In genomic region chr7:100555431-100555951, GRCm38 (mm10) we compare ENCODE assay signal across 9 mouse cellular contexts. TPM values are rescaled to one million over a fixed set of nuclear protein-coding genes. Genes with fewer than 3 reads are reported as not detected.
A peak's percentile ranks its signal among the peaks of the same experiment; 100 is the strongest.
DNase-seq lines count a peak whose midpoint lies in the region; ATAC-seq and TF ChIP-seq lines count a peak whose summit lies in the region.
"Had no signal": no experiment of that assay in that cellular context is flagged by ENCODE, and none has a peak within 500 bp of the region (broad histone marks: within the 10 kb centered on the region; RNA-seq: fewer than 3 reads in every experiment).

No protein-coding gene starts in this region.

- no peak for ATAC-seq in kidney, embryonic 15.5 days (replicated peaks; ENCODE audit: low FRiP score)
- peak; percentile 92 for ATAC-seq in forebrain, embryonic 16.5 days
- ATAC-seq in hindbrain, embryonic 15.5 days (ENCODE audit: low FRiP score, low read depth): peak; percentile 92
- ATAC-seq in limb, embryonic 14.5 days (ENCODE audit: low FRiP score, low read depth): peak; percentile 84
- no peak for ATAC-seq in erythroblast, adult 5-6 weeks (replicated peaks; ENCODE audit: low FRiP score, poor library complexity, severe bottlenecking)

- H3K36me3 ChIP-seq in kidney, embryonic 15.5 days: peaks cover 24% of the 10 kb centered on the region; the same call in 1 of the 2 replicates
- no peaks in the 10 kb centered on the region for H3K36me3 ChIP-seq in forebrain, embryonic 16.5 days (ENCODE audit: control insufficient read depth, insufficient read depth)
- H3K36me3 ChIP-seq in hindbrain, embryonic 15.5 days: no peaks in the 10 kb centered on the region
- H3K36me3 ChIP-seq in limb, embryonic 14.5 days (ENCODE audit: control insufficient read depth, insufficient read depth, low read length): peaks cover 10% of the 10 kb centered on the region

- no peak for DNase-seq in kidney, postnatal 4 days
- peak; percentile 49 for DNase-seq in limb, embryonic 14.5 days (ENCODE audit: low spot score)
- DNase-seq in retina, postnatal 1 day: peak; percentile 80
- no peak for DNase-seq in spleen, postnatal 10 days (ENCODE audit: low spot score in 2 of 2)

- WGBS in kidney, embryonic 15.5 days: 54% methylated on average over 13 of the region's 13 CpGs
- WGBS in forebrain, embryonic 16.5 days: 5% methylated on average over 13 of the region's 13 CpGs
- 16% methylated on average over 13 of the region's 13 CpGs for WGBS in hindbrain, embryonic 15.5 days
- WGBS in limb, embryonic 14.5 days: 40% methylated on average over 13 of the region's 13 CpGs

- peak overlapping the region; percentile 16; the same call in 1 of the 2 replicates for H3K27ac ChIP-seq in kidney, embryonic 15.5 days
- H3K27ac ChIP-seq in forebrain, embryonic 16.5 days (ENCODE audit: low read length): peak overlapping the region; percentile 91
- peak overlapping the region; percentile 80 for H3K27ac ChIP-seq in hindbrain, embryonic 15.5 days (replicated peaks)
- H3K27ac ChIP-seq in limb, embryonic 14.5 days (replicated peaks; ENCODE audit: low read depth, low read length): peak overlapping the region; percentile 77

- H3K4me2 ChIP-seq in kidney, embryonic 15.5 days: no peak overlapping the region
- H3K4me2 ChIP-seq in forebrain, embryonic 16.5 days (ENCODE audit: low read length): peak overlapping the region; percentile 40
- peak overlapping the region; percentile 2; the same call in 1 of the 2 replicates for H3K4me2 ChIP-seq in hindbrain, embryonic 15.5 days
- no peak overlapping the region; the same call in 1 of the 2 replicates for H3K4me2 ChIP-seq in limb, embryonic 14.5 days (replicated peaks; ENCODE audit: low read depth, low read length, severe bottlenecking)

- no peaks in the 10 kb centered on the region for H3K4me1 ChIP-seq in kidney, embryonic 15.5 days
- H3K4me1 ChIP-seq in forebrain, embryonic 16.5 days (replicated peaks; ENCODE audit: control insufficient read depth, insufficient read depth, low read length): peaks cover 16% of the 10 kb centered on the region
- H3K4me1 ChIP-seq in hindbrain, embryonic 15.5 days (replicated peaks): peaks cover 15% of the 10 kb centered on the region; the same call in 1 of the 2 replicates
- no peaks in the 10 kb centered on the region for H3K4me1 ChIP-seq in limb, embryonic 14.5 days (ENCODE audit: control insufficient read depth, insufficient read depth, low read length)

- H3K27me3 ChIP-seq in kidney, embryonic 15.5 days: no peaks in the 10 kb centered on the region
- H3K27me3 ChIP-seq in forebrain, embryonic 16.5 days (replicated peaks; ENCODE audit: control insufficient read depth, insufficient read depth, low read length): no peaks in the 10 kb centered on the region
- H3K27me3 ChIP-seq in hindbrain, embryonic 15.5 days: no peaks in the 10 kb centered on the region
- H3K27me3 ChIP-seq in limb, embryonic 14.5 days (ENCODE audit: control insufficient read depth, insufficient read depth, low read length): no peaks in the 10 kb centered on the region

- H3K9me3 ChIP-seq in kidney, embryonic 15.5 days (replicated peaks): no peaks in the 10 kb centered on the region
- H3K9me3 ChIP-seq in forebrain, embryonic 16.5 days (ENCODE audit: control insufficient read depth, low read length): no peaks in the 10 kb centered on the region
- no peaks in the 10 kb centered on the region for H3K9me3 ChIP-seq in hindbrain, embryonic 15.5 days
- no peaks in the 10 kb centered on the region for H3K9me3 ChIP-seq in limb, embryonic 14.5 days (ENCODE audit: control insufficient read depth, low read length)

- no peak for TF ChIP-seq POLR2A in limb, embryonic 14.5 days (IDR thresholded peaks at IDR 0.05; ENCODE audit: borderline replicate concordance, extremely low read depth, insufficient read depth, insufficient read length)

- H3K4me3 ChIP-seq in kidney, embryonic 15.5 days (replicated peaks): no peak overlapping the region
- H3K4me3 ChIP-seq in forebrain, embryonic 16.5 days (replicated peaks; ENCODE audit: low read length): peak overlapping the region; percentile 6; the same call in 1 of the 2 replicates
- no peak overlapping the region for H3K4me3 ChIP-seq in hindbrain, embryonic 15.5 days
- H3K4me3 ChIP-seq in limb, embryonic 14.5 days (replicated peaks; ENCODE audit: low read length): no peak overlapping the region

- H3K9ac ChIP-seq in kidney, embryonic 15.5 days: no peak overlapping the region
- peak overlapping the region; percentile 35; the same call in 1 of the 2 replicates for H3K9ac ChIP-seq in forebrain, embryonic 16.5 days (replicated peaks; ENCODE audit: low read depth, low read length)
- H3K9ac ChIP-seq in hindbrain, embryonic 15.5 days: no peak overlapping the region; the same call in 1 of the 2 replicates
- H3K9ac ChIP-seq in limb, embryonic 14.5 days (ENCODE audit: low read depth, low read length, severe bottlenecking): 0 out of 2 replicates have a peak overlapping the region, but pooled peaks have one; percentile 3

RNA-seq across cellular contexts. Expression of gene Coa4, which starts 18.6 kb away (rescaled TPM):
- polyA plus RNA-seq in kidney, embryonic 15.5 days (2015; fragmentation: Nextera tagmentation; extraction: Ambion mirVana): 23.3 and 24.9 TPM in 2 replicates
- 10.1 and 12.3 TPM in 2 replicates for polyA plus RNA-seq in forebrain, embryonic 16.5 days (2015; fragmentation: Nextera tagmentation; extraction: Ambion mirVana)
- 15.8 and 17.8 TPM in 2 replicates for polyA plus RNA-seq in hindbrain, embryonic 15.5 days (2015; fragmentation: Nextera tagmentation; extraction: Ambion mirVana)
- polyA plus RNA-seq in limb, embryonic 14.5 days (2012; rRNA removed): 13.5 and 15.5 TPM in 2 replicates
- polyA plus RNA-seq in limb, embryonic 14.5 days (2014; fragmentation: Nextera tagmentation; extraction: Ambion mirVana): 22.2 and 22.3 TPM in 2 replicates
- total RNA-seq in erythroblast, adult 5-6 weeks (2015; ENCODE audit: low replicate concordance): 1.7 and 4.0 TPM in 2 replicates
- total RNA-seq in erythroblast, adult 5-6 weeks (2017; ENCODE audit: low replicate concordance): 6.7 and 9.8 TPM in 2 replicates

RNA-seq across cellular contexts. Expression of gene Dnajb13, which starts 40.7 kb away (rescaled TPM):
- 0.40 and 0.42 TPM in 2 replicates for polyA plus RNA-seq in kidney, embryonic 15.5 days (2015; fragmentation: Nextera tagmentation; extraction: Ambion mirVana)
- 3.0 and 3.3 TPM in 2 replicates for polyA plus RNA-seq in forebrain, embryonic 16.5 days (2015; fragmentation: Nextera tagmentation; extraction: Ambion mirVana)
- polyA plus RNA-seq in hindbrain, embryonic 15.5 days (2015; fragmentation: Nextera tagmentation; extraction: Ambion mirVana): 4.1 and 7.1 TPM in 2 replicates
- 0.03 and 0.14 TPM in 2 replicates for polyA plus RNA-seq in limb, embryonic 14.5 days (2012; rRNA removed)
- 0.14 TPM in 1 of 2 replicates, not detected in the other for polyA plus RNA-seq in limb, embryonic 14.5 days (2014; fragmentation: Nextera tagmentation; extraction: Ambion mirVana)
- 1.5 TPM in 1 of 2 replicates, not detected in the other for total RNA-seq in erythroblast, adult 5-6 weeks (2015; ENCODE audit: low replicate concordance)
- 2.6 and 9.2 TPM in 2 replicates for total RNA-seq in erythroblast, adult 5-6 weeks (2017; ENCODE audit: low replicate concordance)
- total RNA-seq: heart, postnatal 36 days had no signal

RNA-seq across cellular contexts. Expression of gene Rab6a, which starts 51.7 kb away (rescaled TPM):
- polyA plus RNA-seq in kidney, embryonic 15.5 days (2015; fragmentation: Nextera tagmentation; extraction: Ambion mirVana): 102 and 105 TPM in 2 replicates
- 209 and 217 TPM in 2 replicates for polyA plus RNA-seq in forebrain, embryonic 16.5 days (2015; fragmentation: Nextera tagmentation; extraction: Ambion mirVana)
- 274 and 283 TPM in 2 replicates for polyA plus RNA-seq in hindbrain, embryonic 15.5 days (2015; fragmentation: Nextera tagmentation; extraction: Ambion mirVana)
- 76.7 and 78.7 TPM in 2 replicates for polyA plus RNA-seq in limb, embryonic 14.5 days (2012; rRNA removed)
- polyA plus RNA-seq in limb, embryonic 14.5 days (2014; fragmentation: Nextera tagmentation; extraction: Ambion mirVana): 113 and 126 TPM in 2 replicates
- 60.5 and 60.6 TPM in 2 replicates for total RNA-seq in erythroblast, adult 5-6 weeks (2015; ENCODE audit: low replicate concordance)
- 62.5 and 81.7 TPM in 2 replicates for total RNA-seq in erythroblast, adult 5-6 weeks (2017; ENCODE audit: low replicate concordance)

RNA-seq across cellular contexts. Expression of gene Mrpl48, which starts 52.6 kb away (rescaled TPM):
- 81.2 and 92.4 TPM in 2 replicates for polyA plus RNA-seq in kidney, embryonic 15.5 days (2015; fragmentation: Nextera tagmentation; extraction: Ambion mirVana)
- polyA plus RNA-seq in forebrain, embryonic 16.5 days (2015; fragmentation: Nextera tagmentation; extraction: Ambion mirVana): 70.1 and 73.5 TPM in 2 replicates
- 81.4 and 83.6 TPM in 2 replicates for polyA plus RNA-seq in hindbrain, embryonic 15.5 days (2015; fragmentation: Nextera tagmentation; extraction: Ambion mirVana)
- 27.3 and 42.0 TPM in 2 replicates for polyA plus RNA-seq in limb, embryonic 14.5 days (2012; rRNA removed)
- polyA plus RNA-seq in limb, embryonic 14.5 days (2014; fragmentation: Nextera tagmentation; extraction: Ambion mirVana): 79.6 and 87.7 TPM in 2 replicates
- 3.5 and 27.4 TPM in 2 replicates for total RNA-seq in erythroblast, adult 5-6 weeks (2015; ENCODE audit: low replicate concordance)
- total RNA-seq in erythroblast, adult 5-6 weeks (2017; ENCODE audit: low replicate concordance): 7.1 and 40.0 TPM in 2 replicates

Comparison
In these comparisons a context has a peak if more than half of its experiments do, and no peak if none do; other contexts are left out.
1. ATAC-seq: peak in forebrain, embryonic 16.5 days (single experiment), hindbrain, embryonic 15.5 days (single experiment) and limb, embryonic 14.5 days (single experiment); none in kidney, embryonic 15.5 days (single experiment) and erythroblast, adult 5-6 weeks (single experiment).
2. H3K27ac ChIP-seq: peak in every context shown above with its lines; median percentile 91 in forebrain, embryonic 16.5 days; 80 in hindbrain, embryonic 15.5 days; 77 in limb, embryonic 14.5 days; 16 in kidney, embryonic 15.5 days.
3. H3K4me2 ChIP-seq: peak in forebrain, embryonic 16.5 days (single experiment) and hindbrain, embryonic 15.5 days (single experiment); none in kidney, embryonic 15.5 days (single experiment) and limb, embryonic 14.5 days (single experiment).
4. H3K9ac ChIP-seq: peak in forebrain, embryonic 16.5 days (single experiment) and limb, embryonic 14.5 days (single experiment); none in kidney, embryonic 15.5 days (single experiment) and hindbrain, embryonic 15.5 days (single experiment).
5. DNase-seq: peak in limb, embryonic 14.5 days (single experiment) and retina, postnatal 1 day (single experiment); none in kidney, postnatal 4 days (0 of 2) and spleen, postnatal 10 days (0 of 2).